Mouse (Mus musculus): ENCODE measurements around the gene Ugt1a5. TPM values are rescaled to one million over a fixed set of nuclear protein-coding genes. Genes with fewer than 3 reads are reported as not detected.

Ugt1a5 gene
- polyA plus RNA-seq (2014; fragmentation: Illumina TruSeq; extraction: RNeasy Lipid Tissue Mini Kit (QIAGEN cat#74804); ENCODE audit: low read depth, low replicate concordance) = 0.24 TPM

GRCm38 (mm10) chr1:88165711-88166110 is at the start of gene Ugt1a5:
TSS of gene Ugt1a5 (plus strand) at chr1:88166012.

GRCm38 (mm10) chr1:88134457-88135011 is 31.3 kb upstream of the Ugt1a5 start, which contains the start of gene Ugt1a6a:
TSS of gene Ugt1a6a (plus strand) at chr1:88134809.

GRCm38 (mm10) chr1:88200456-88200855 is 34.6 kb downstream of the Ugt1a5 start, which contains the start of gene Ugt1a2:
TSS of gene Ugt1a2 (plus strand) at chr1:88200601.

DNA sequence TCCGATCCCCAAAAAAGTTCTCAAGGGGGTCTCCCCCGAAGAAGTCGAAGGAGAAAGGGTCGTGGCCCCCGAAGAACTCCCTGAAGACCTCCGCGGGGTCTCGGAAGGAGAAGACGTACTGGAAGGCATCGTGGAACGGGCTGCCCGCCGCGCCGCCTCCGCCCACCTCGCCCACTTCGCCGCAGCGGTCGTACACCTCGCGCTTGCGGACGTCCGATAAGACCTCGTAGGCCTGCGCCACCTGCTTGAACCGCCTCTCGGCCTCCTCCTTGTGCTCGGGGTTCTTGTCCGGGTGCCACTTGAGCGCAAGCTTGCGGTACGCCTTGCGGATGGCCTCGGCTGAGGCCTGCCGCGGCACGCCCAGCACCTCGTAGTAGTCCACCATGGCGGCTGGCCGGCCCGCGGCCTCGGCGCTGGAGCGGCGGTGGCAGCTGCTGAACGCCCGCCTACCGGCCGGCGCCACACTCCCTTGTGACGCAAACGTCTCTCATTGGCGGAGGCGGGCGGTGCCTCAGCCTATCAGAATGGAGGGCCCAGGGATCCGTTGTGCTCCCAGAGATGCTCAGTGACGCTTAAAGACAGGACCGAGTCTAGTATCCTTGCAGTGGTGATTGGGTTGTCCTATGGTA is 39.6 kb downstream of the Ugt1a5 start, which contains the start of gene Dnajb3:
TSS of gene Dnajb3 (minus strand) at position 489 of the 629 bp plus-strand sequence.

GRCm38 (mm10) chr1:88211812-88212211 is 46.0 kb downstream of the Ugt1a5 start, which contains the start of gene Ugt1a1:
TSS of gene Ugt1a1 (plus strand) at chr1:88211959.

GRCm38 (mm10) chr1:88226670-88227379 is 61.0 kb downstream of the Ugt1a5 start, which contains the start of gene Mroh2a:
TSS of gene Mroh2a (plus strand) at chr1:88226986.

Other genes starting within 250 kb of the Ugt1a5 start
- gene Usp40, start 157.5 kb upstream of the Ugt1a5 start, polyA plus RNA-seq (2014; fragmentation: Illumina TruSeq; extraction: RNeasy Lipid Tissue Mini Kit (QIAGEN cat#74804); ENCODE audit: low read depth, low replicate concordance) = 33.3 TPM
- 61.8 TPM for gene Ugt1a10, start 110.6 kb upstream of the Ugt1a5 start, polyA plus RNA-seq (2014; fragmentation: Illumina TruSeq; extraction: RNeasy Lipid Tissue Mini Kit (QIAGEN cat#74804); ENCODE audit: low read depth, low replicate concordance)
- 2.7 TPM for gene Ugt1a9, start 95.2 kb upstream of the Ugt1a5 start, polyA plus RNA-seq (2014; fragmentation: Illumina TruSeq; extraction: RNeasy Lipid Tissue Mini Kit (QIAGEN cat#74804); ENCODE audit: low read depth, low replicate concordance)
- not detected for gene Ugt1a8, start 78.2 kb upstream of the Ugt1a5 start, polyA plus RNA-seq (2014; fragmentation: Illumina TruSeq; extraction: RNeasy Lipid Tissue Mini Kit (QIAGEN cat#74804); ENCODE audit: low read depth, low replicate concordance)
- gene Ugt1a7c, start 71.0 kb upstream of the Ugt1a5 start, polyA plus RNA-seq (2014; fragmentation: Illumina TruSeq; extraction: RNeasy Lipid Tissue Mini Kit (QIAGEN cat#74804); ENCODE audit: low read depth, low replicate concordance) = 433 TPM
- gene Ugt1a6b, start 62.8 kb upstream of the Ugt1a5 start, polyA plus RNA-seq (2014; fragmentation: Illumina TruSeq; extraction: RNeasy Lipid Tissue Mini Kit (QIAGEN cat#74804); ENCODE audit: low read depth, low replicate concordance) = 0.81 TPM
- gene Ugt1a6a, start 31.2 kb upstream of the Ugt1a5 start, polyA plus RNA-seq (2014; fragmentation: Illumina TruSeq; extraction: RNeasy Lipid Tissue Mini Kit (QIAGEN cat#74804); ENCODE audit: low read depth, low replicate concordance) = 17.1 TPM
- 1,708 TPM for gene Ugt1a2, start 34.6 kb downstream of the Ugt1a5 start, polyA plus RNA-seq (2014; fragmentation: Illumina TruSeq; extraction: RNeasy Lipid Tissue Mini Kit (QIAGEN cat#74804); ENCODE audit: low read depth, low replicate concordance)
- gene Dnajb3, start 39.8 kb downstream of the Ugt1a5 start, polyA plus RNA-seq (2014; fragmentation: Illumina TruSeq; extraction: RNeasy Lipid Tissue Mini Kit (QIAGEN cat#74804); ENCODE audit: low read depth, low replicate concordance) = 2.1 TPM
- 9.7 TPM for gene Ugt1a1, start 45.9 kb downstream of the Ugt1a5 start, polyA plus RNA-seq (2014; fragmentation: Illumina TruSeq; extraction: RNeasy Lipid Tissue Mini Kit (QIAGEN cat#74804); ENCODE audit: low read depth, low replicate concordance)
- not detected for gene Mroh2a, start 61.0 kb downstream of the Ugt1a5 start, polyA plus RNA-seq (2014; fragmentation: Illumina TruSeq; extraction: RNeasy Lipid Tissue Mini Kit (QIAGEN cat#74804); ENCODE audit: low read depth, low replicate concordance)
- 10.4 TPM for gene Hjurp, start 111.6 kb downstream of the Ugt1a5 start, polyA plus RNA-seq (2014; fragmentation: Illumina TruSeq; extraction: RNeasy Lipid Tissue Mini Kit (QIAGEN cat#74804); ENCODE audit: low read depth, low replicate concordance)
- not detected for gene Trpm8, start 111.6 kb downstream of the Ugt1a5 start, polyA plus RNA-seq (2014; fragmentation: Illumina TruSeq; extraction: RNeasy Lipid Tissue Mini Kit (QIAGEN cat#74804); ENCODE audit: low read depth, low replicate concordance)
- gene Spp2, start 240.9 kb downstream of the Ugt1a5 start, polyA plus RNA-seq (2014; fragmentation: Illumina TruSeq; extraction: RNeasy Lipid Tissue Mini Kit (QIAGEN cat#74804); ENCODE audit: low read depth, low replicate concordance) = 295 TPM

Data from kidney, adult 10 weeks (tissue).